Mouse (Mus musculus): ENCODE results near the gene Ccr7. TPM values are rescaled to one million over a fixed set of nuclear protein-coding genes. Genes with fewer than 3 reads are reported as not detected.

The Ccr7 gene
- total RNA-seq, 4 experiments from 2014 or later, result not detected

DNA sequence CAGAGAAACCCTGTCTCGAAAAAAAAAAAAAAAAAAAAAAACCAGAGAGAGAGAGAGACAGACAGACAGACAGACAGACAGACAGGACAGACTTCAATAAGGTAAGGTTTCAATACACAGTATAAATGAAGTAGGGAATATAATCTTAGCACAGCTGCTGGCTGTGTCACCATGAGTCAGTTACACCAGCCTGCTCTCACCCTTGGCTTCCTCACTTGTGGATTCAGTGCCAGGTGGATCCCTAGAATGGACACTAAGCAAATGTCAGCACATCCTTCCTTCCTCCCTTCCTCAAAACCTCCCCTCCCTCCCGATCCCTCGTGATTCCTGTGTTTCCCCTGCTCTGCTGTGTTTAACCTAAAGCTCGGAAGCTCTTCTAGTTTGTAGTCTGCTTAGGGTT, 17.5 kb downstream of the Ccr7 start:
- DNase-seq (ENCODE audit: low spot score in 2 of 2), result no peak

DNA sequence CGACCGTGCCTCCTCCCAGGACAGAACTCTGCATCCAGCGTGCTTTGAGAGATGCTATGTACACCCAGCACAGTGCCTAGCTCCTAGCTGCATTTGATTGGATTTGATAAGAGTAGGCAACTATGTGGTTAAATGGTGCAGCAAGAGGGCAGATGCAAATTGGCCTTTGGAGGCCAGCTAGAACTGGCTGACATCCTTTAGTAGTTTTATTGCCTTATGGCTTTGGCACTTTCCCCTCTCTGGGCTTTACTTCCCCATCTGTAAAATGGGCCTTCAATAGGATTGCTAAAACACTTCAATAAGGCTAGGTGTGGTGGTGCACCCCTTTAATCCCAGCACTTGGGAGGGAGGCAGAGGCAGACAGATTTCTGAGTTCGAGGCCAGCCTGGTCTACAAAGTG, 17.9 kb downstream of the Ccr7 start:
- DNase-seq (ENCODE audit: low spot score in 2 of 2), result no peak

DNA sequence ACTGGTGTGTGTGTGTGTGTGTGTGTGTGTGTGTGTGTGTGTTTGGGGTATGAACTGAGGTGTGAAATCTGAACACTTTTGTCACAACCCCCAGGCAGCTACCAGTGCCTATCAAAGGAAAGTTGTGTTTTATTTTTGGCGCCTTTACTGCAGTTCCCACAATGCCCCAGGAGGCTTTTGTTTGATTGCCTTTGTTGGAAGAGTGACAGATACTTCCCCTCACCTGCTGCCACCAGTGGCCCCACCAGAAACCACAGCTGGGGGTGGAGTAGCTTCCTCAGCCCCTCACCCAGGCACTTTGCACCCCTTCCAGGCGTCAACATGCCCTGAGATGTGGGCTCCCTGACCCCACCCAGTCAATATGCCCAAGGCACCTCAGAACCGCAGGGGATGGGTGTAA, 18.5 kb downstream of the Ccr7 start:
- no peak for DNase-seq (ENCODE audit: low spot score in 2 of 2)

GRCm38 (mm10) chr11:99135047-99135440, 19.8 kb downstream of the Ccr7 start:
- no peak for DNase-seq (ENCODE audit: low spot score in 2 of 2)

- DNase-seq (ENCODE audit: low spot score in 2 of 2), result no peak
Observed at GRCm38 (mm10) chr11:99134266-99135046, 20.4 kb downstream of the Ccr7 start.

DNA sequence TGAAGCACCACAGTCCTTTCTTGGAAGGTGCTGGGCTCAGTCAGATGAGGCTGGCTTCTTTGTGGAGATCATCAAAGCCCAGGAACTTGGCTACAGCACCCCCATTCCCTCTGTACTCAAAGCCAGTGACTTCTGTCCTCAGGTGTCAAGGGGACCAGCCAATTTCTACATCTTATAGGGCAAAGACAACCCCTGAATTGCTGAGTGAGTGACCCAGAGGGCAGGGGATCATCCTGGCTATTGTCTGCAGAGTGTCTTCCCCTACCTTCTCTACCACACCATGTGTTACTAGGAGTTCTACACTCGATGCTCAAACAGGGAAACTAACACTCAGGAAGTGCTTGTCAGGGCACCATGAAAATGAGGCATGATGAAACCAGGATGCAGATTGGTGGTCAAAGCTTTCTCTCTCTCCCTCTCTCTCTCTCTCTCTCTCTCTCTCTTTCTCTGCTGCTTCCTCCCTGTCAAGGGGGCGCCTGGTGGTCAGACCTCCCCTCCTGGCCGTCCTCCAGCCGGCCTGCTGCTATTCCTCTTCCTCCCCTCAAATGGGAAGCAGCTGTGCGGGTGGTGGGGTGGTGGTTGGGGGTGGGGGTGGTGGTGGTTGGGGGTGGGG, 21.5 kb downstream of the Ccr7 start:
- no peak for DNase-seq (ENCODE audit: low spot score in 2 of 2)

DNA sequence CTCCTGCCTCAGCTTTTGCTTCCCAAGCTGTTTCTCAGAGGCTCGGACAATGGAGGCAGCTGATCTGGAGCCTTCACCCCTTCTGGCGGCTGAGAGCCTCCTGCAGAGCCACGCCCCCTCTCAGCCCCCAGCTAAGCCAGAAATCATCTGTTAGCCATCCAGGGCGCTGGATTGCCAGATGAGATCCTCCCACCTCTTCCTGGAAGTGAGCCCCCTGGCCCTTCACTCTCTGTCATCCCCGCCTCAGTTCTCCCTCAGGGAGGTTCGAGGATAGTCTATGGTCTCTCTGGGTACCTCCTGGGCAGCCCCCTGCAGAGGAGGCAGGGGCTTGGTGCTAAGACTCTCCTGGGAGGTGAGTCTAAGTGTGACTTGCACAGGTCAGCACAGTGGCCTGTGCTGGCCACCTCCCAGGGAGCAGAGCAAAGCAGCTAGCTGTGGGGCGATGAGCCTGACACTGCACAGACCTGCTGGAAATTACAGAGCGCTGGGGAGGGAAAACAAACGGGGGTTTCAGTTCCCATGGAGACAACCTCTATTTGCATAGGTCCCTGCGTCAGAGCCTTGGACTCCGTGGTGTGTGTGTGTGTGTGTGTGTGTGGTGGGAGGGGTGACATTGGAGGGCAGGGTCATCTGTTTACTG, 22.7 kb downstream of the Ccr7 start:
- DNase-seq (ENCODE audit: low spot score in 2 of 2), result peak in 1 of 2 experiments; percentile 54

DNA sequence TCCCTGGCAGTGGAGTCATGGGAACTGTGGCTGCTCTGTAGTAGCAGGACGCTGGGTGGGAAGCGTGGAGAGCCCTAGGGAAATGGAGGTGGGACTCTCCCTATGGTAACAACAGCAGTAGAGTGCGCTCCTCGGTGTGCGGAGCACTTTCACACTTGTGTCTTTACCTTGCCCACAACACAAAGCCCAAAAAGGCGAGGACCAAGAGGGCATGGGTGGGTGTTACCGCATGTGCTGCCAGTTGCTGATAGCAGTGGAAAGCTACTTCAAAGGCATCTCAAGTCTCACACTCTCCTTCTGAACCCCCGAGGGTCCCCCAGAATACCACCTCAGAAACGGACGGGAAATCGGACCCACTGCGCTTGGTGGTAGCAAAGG, 23.4 kb downstream of the Ccr7 start:
- no peak for DNase-seq (ENCODE audit: low spot score in 2 of 2)

DNA sequence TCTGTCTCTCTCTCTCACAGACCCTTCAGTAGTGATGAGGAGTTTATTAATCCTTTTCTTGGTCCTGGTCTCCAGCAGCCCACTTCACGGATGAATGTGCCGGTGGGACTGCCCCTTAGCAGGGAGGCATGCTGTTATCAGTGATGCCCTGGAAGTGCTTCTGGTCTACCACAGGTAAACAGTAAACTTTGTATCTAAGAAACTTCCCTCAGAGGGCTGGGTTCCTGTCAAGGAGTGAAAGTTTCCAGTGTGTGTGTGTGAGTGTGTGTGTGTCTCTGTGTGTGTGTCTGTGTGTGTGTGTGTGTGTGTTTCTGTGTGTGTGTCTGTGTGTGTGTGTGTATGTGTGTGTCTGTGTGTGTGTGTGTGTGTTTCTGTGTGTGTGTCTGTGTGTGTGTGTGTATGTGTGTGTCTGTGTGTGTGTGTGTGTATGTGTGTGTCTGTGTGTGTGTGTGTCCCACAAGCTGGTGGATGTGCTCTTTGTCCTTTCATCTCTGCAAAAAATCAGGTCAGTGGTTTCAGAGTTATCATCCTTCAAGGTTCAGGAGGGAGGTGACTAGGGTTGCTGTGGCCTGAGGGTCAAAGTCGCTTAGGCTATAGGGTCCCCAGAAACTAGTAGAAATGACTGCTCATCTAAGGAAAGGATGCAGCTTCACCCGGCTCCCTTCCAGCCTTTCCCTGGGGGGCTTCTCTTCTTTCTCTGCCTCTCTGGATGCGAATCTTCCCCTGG, 24.0 kb downstream of the Ccr7 start:
- no peak for DNase-seq (ENCODE audit: low spot score in 2 of 2)

GRCm38 (mm10) chr11:99129287-99129686, 25.6 kb downstream of the Ccr7 start:
- no peak for DNase-seq (ENCODE audit: low spot score in 2 of 2)

DNA sequence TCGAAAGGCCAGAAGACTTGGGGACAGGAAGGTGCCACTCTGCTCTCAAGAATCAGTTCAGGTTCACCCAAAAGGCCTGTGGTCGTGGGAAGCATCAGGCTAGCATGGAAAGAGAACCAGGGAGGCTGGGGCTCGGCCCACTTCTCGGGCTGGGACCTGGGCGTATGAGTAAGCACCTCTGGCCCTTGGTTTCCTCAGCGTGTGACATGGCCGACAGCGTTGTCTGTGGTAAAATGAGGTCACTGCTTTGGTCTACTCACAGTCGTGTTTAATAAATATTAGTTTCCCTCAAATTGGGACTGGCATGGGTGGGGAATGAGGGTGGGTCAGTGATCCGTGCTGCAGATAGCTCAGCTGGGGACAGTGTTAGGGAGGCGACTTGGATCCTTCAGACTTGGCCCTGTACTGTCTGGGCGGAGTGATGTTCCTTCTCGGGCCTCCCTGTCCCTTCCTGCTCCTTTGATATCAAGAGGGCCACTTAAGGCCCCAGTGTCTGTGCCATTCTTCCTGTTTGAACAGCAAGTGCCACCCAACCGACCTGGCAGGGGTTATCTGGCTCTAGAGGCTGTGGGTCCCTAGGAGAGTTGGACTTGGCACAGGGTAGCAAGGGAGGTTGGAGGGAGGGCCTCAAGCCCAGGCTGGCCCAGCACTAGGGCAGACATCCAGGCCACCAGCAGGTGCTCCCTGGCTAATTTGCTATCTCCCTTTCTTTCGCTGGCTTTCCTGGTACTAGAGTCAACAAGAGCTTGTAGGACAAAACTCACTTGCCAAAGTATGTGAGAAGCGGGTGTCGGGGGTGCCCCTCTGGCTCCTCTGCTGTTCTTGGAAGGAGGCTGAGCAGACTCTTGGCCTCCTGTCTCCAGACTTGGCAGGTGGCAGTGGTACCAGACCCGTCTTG, 26.8 kb downstream of the Ccr7 start:
- peak in 1 of 2 experiments; percentile 36 for DNase-seq (ENCODE audit: low spot score in 2 of 2)

DNA sequence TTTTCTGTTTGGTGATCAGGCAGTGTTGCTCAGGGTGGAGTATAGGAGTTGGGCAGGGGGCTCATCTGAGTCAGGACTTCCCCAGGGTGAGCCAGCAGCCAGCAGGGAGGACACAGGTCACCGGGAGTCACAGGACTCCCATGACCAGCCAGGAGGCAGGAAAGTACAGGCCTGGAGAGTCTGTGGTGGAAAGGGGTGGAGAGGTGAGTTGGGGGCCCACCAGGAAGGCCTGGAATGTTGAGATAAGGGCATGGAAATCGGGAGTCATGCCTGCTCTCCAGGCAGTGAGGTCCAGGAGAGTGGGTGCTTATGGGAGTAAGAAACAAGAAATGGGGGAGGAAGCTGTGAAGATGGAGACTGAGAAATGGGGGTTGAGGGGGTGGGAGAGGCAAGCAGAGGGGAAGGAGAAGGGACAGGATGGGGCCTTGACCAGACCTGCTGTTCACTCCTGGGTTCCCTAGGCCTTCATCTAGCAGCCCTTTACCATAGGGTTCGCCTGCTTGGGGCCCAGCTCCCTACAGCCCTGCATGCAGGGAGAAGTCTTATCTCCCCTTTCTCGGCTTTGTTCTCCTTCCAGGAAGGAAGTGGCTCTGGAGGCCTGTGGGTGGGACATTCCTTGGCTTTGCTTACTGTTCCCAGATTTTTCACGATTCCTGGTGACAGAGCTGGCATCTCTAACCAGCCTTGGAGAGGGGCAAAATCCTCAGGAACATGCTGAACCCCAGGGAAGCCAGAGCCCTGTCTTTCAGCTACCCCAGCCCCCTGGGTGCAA, 28.2 kb downstream of the Ccr7 start:
- no peak for DNase-seq (ENCODE audit: low spot score in 2 of 2)

- DNase-seq (ENCODE audit: low spot score in 2 of 2), result no peak
Observed at GRCm38 (mm10) chr11:99124635-99125029, 30.2 kb downstream of the Ccr7 start.

DNA sequence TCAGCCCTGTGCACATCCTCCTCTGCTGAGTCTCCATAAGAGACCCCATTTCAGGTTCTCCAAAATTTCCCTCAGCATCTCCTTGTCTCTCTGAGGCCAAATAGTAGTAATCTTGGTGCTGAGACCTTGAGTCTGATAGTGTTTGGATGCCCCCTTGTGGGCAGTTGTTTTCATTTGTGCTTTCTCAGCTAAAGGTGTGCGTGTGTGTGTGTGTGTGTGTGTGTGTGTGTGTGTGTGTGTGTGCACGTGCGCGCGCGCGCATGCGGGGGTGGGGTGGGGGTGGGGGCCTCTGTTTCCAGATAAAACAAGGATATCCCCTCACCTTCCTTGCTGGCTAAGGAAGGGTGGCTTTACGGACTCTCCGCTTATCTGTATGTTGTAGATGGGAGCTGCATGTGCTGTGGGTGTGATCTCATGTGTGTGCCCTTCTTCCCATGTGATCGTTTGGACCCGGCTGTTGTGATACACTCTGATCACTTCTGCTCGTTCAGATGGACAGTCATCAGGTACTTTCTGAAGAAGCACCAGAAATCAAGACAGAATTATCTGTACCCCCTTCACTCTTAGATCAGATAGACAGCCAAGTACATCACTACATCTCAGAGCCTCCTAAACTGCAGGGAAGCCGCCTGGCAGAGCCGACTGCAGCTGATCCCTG, 30.8 kb downstream of the Ccr7 start:
- no peak for DNase-seq (ENCODE audit: low spot score in 2 of 2)

- DNase-seq (ENCODE audit: low spot score in 2 of 2), result no peak
Observed at GRCm38 (mm10) chr11:99122703-99123102, 32.2 kb downstream of the Ccr7 start.

GRCm38 (mm10) chr11:99121218-99121631, 33.7 kb downstream of the Ccr7 start:
- no peak for DNase-seq (ENCODE audit: low spot score in 2 of 2)

DNA sequence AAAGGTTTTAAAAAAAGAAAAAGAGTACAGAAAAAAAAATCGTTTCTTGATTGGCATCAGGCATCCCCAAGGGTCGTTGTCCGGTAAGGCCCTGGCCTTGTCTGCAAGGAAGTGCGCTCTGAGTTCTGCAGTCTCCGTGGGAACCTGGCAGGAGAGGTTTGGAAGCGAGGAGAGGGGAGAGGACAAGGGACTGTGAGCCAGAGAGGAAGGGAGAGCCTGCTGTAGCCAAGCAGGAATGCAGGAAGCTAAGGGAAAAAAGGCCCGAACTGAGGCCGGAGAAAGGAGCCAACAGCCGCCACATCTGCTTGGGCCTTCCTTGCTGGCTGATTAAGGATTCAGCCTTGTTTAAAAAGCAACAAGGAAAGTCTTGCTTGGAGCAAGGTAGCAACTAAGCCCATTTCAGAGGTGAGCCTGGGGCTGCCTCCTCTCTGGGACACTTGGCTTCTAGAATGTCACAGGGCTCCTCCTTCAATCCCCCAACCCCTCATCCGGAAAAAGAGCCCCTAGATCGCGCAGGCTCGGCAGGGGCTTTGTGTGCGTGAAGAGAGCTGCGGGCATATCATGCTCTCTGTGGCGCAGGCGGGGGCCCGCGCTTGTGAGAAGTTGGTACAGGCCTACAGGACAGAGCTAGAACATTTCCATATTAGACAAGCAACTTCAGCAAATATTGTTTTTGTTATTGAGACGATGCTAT, 34.2 kb downstream of the Ccr7 start:
- DNase-seq (ENCODE audit: low spot score in 2 of 2), result no peak

GRCm38 (mm10) chr11:99118963-99119362, 35.9 kb downstream of the Ccr7 start:
- no peak for DNase-seq (ENCODE audit: low spot score in 2 of 2)

DNA sequence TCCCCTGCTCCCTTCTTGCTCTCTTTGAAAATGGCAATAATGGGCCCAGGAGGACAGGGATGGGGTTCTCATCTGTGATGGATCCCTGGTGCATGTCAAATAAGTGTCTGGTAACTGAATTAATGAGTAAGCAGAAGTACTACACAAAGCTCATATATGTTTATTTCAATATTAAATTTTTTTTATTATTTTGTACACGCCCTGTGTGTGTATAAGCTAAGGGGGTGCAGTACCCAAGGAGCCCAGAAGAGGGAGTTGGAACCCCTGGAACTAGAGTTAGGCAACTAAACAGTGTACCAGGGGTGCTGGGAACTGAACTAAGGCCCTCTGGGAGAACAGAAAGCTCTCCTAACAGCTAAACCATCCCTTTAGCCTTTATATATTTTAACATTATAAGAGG, 36.5 kb downstream of the Ccr7 start:
- DNase-seq (ENCODE audit: low spot score in 2 of 2), result no peak

Measured in gastrocnemius, adult 8-10 months (tissue).